Mouse (Mus musculus) heart, embryonic 12.5 days (tissue): Measurements from ENCODE around the gene Nectin2. TPM values are rescaled to one million over a fixed set of nuclear protein-coding genes. Genes with fewer than 3 reads are reported as not detected.

Experiments used
- ATAC-seq: fragments of 200-750 bp; cut with Nextera tagmentation; 2 replicates; pipeline ENCODE4 v1.8.0; 2017; ENCODE audit warnings: moderate TSS enrichment, moderate library complexity; ENCODE audit not compliant: insufficient number of reproducible peaks, low FRiP score
- H3K27ac ChIP-seq: fragments of 300-500 bp; sonication (generic); 2 replicates; pipeline ENCODE4 v1.5.1; 2016; ENCODE audit warnings: mild to moderate bottlenecking, moderate library complexity; ENCODE audit not compliant: poor library complexity, severe bottlenecking
- H3K27me3 ChIP-seq: fragments of 300-500 bp; sonication (generic); replicated peaks from 2 replicates; pipeline ENCODE4 v1.6.1; 2016; ENCODE audit warnings: mild to moderate bottlenecking, moderate library complexity
- H3K36me3 ChIP-seq: fragments of 300-500 bp; sonication (generic); 2 replicates; pipeline ENCODE4 v1.6.1; 2016; ENCODE audit warnings: mild to moderate bottlenecking, moderate library complexity
- H3K4me1 ChIP-seq: fragments of 300-500 bp; sonication (generic); replicated peaks from 2 replicates; pipeline ENCODE4 v1.6.1; 2016; ENCODE audit warnings: mild to moderate bottlenecking
- H3K4me2 ChIP-seq: fragments of 300-500 bp; sonication (generic); 2 replicates; pipeline ENCODE4 v1.6.1; 2016; ENCODE audit warnings: mild to moderate bottlenecking, moderate library complexity
- H3K4me3 ChIP-seq: fragments of 300-500 bp; sonication (generic); 2 replicates; pipeline ENCODE4 v1.5.1; 2016; ENCODE audit warnings: mild to moderate bottlenecking
- H3K9ac ChIP-seq: fragments of 300-500 bp; sonication (generic); 2 replicates; pipeline ENCODE4 v1.6.1; 2016; ENCODE audit warnings: mild to moderate bottlenecking, moderate library complexity
- H3K9me3 ChIP-seq: fragments of 300-500 bp; sonication (generic); replicated peaks from 2 replicates; pipeline ENCODE4 v1.6.1; 2016; ENCODE audit warnings: mild to moderate bottlenecking, moderate library complexity
- WGBS: fragments of 180-500 bp; shearing (Covaris S2); methylation state at CpG from one replicate; pipeline ENCODE4 v1.1.7; 2016; 5-methylcytosine and 5-hydroxymethylcytosine counted together
- polyA plus RNA-seq: library from polyadenylated mRNA; unstranded; fragments of >200 nt; fragmentation: Nextera tagmentation; extraction: Ambion mirVana; gene quantifications from 2 replicates; pipeline ENCODE4 v1.2.1, GENCODE M21; 2016

Nectin2 gene
- polyA plus RNA-seq, 1 experiment from 2014 or later: 101 TPM

GRCm38 (mm10) chr7:19667434-19667833 is 82.8 kb downstream of the Nectin2 start:
- peaks cover under 1% of the 10 kb centered on the region; the same call in 1 of the 2 replicates for H3K36me3 ChIP-seq

GRCm38 (mm10) chr7:19666750-19667149 is 83.5 kb downstream of the Nectin2 start:
- Histone ChIP-seq H3K27ac (no peak overlapping the region), H3K4me3 (no peak overlapping the region), H3K9me3 (no peaks in the 10 kb centered on the region), H3K4me1 (peaks cover 34% of the 10 kb centered on the region), H3K27me3 (no peaks in the 10 kb centered on the region), H3K36me3 (peaks cover 7% of the 10 kb centered on the region; the same call in 1 of the 2 replicates), H3K4me2 (no peak overlapping the region), H3K9ac (no peak overlapping the region)
- WGBS: 61% methylated on average over 3 of the region's 3 CpGs
- ATAC-seq: no peak

More at GRCm38 (mm10) chr7:19667434-19667833, 82.8 kb downstream of the Nectin2 start:
- Histone ChIP-seq H3K9me3 (no peaks in the 10 kb centered on the region), H3K4me3 (no peak overlapping the region), H3K4me2 (no peak overlapping the region), H3K27me3 (no peaks in the 10 kb centered on the region), H3K4me1 (peaks cover 27% of the 10 kb centered on the region), H3K27ac (no peak overlapping the region), H3K9ac (no peak overlapping the region)
- 64% methylated on average over 2 of the region's 2 CpGs for WGBS
- no peak for ATAC-seq

Other genes with a start within 250 kb of the Nectin2 start
- 2.4 TPM in 2 replicates for gene Bloc1s3, start 242.1 kb downstream of the Nectin2 start, polyA plus RNA-seq
- 66.4 and 74.0 TPM in 2 replicates for gene Trappc6a, start 242.1 kb downstream of the Nectin2 start, polyA plus RNA-seq
- 0.08 TPM in 1 of 2 replicates, not detected in the other for gene Nkpd1, start 232.6 kb downstream of the Nectin2 start, polyA plus RNA-seq
- gene Ppp1r37, start 187.4 kb downstream of the Nectin2 start, polyA plus RNA-seq: 26.2 and 26.5 TPM in 2 replicates
- 0.32 and 0.36 TPM in 2 replicates for gene Zfp296, start 173.2 kb downstream of the Nectin2 start, polyA plus RNA-seq
- 118 and 121 TPM in 2 replicates for gene Gemin7, start 172.9 kb downstream of the Nectin2 start, polyA plus RNA-seq
- 37.1 and 40.6 TPM in 2 replicates for gene Clasrp, start 146.0 kb downstream of the Nectin2 start, polyA plus RNA-seq
- 4.6 and 4.7 TPM in 2 replicates for gene Relb, start 121.0 kb downstream of the Nectin2 start, polyA plus RNA-seq
- 99.8 and 107 TPM in 2 replicates for gene Clptm1, start 85.5 kb downstream of the Nectin2 start, polyA plus RNA-seq
- 1.6 and 5.4 TPM in 2 replicates for gene Apoc2, start 72.5 kb downstream of the Nectin2 start, polyA plus RNA-seq
- not detected in 2 replicates for gene Gm44805, start 69.1 kb downstream of the Nectin2 start, polyA plus RNA-seq
- gene Apoc4, start 69.0 kb downstream of the Nectin2 start, polyA plus RNA-seq: 0.41 TPM in 1 of 2 replicates, not detected in the other
- 6.7 and 8.9 TPM in 2 replicates for gene Apoc1, start 57.8 kb downstream of the Nectin2 start, polyA plus RNA-seq
- gene Apoe, start 51.3 kb downstream of the Nectin2 start, polyA plus RNA-seq: 399 and 400 TPM in 2 replicates
- gene Tomm40, start 35.0 kb downstream of the Nectin2 start, polyA plus RNA-seq: 160 and 166 TPM in 2 replicates
- gene Bcam, start 20.5 kb upstream of the Nectin2 start, polyA plus RNA-seq: 232 and 245 TPM in 2 replicates
- 0.27 TPM in 1 of 2 replicates, not detected in the other for gene Cblc, start 46.3 kb upstream of the Nectin2 start, polyA plus RNA-seq
- gene Bcl3, start 72.3 kb upstream of the Nectin2 start, polyA plus RNA-seq: 1.4 and 1.7 TPM in 2 replicates
- gene Gm19345, start 101.5 kb upstream of the Nectin2 start, polyA plus RNA-seq: not detected in 2 replicates
- gene Ceacam16, start 110.8 kb upstream of the Nectin2 start, polyA plus RNA-seq: not detected in 2 replicates
- not detected in 2 replicates for gene Ceacam19, start 137.5 kb upstream of the Nectin2 start, polyA plus RNA-seq
- 15.7 and 16.0 TPM in 2 replicates for gene Pvr, start 170.7 kb upstream of the Nectin2 start, polyA plus RNA-seq
- 1.0 and 1.2 TPM in 2 replicates for gene Igsf23, start 200.3 kb upstream of the Nectin2 start, polyA plus RNA-seq
- gene Ceacam20, start 214.9 kb upstream of the Nectin2 start, polyA plus RNA-seq: 0.42 TPM in 1 of 2 replicates, not detected in the other
- not detected in 2 replicates for gene Nlrp9b, start 241.0 kb upstream of the Nectin2 start, polyA plus RNA-seq